Mouse (Mus musculus) ZHBTc4 (cell line): ENCODE measurements around the gene Igf2r.
"Not testable (repeated sequence)": the region's sequence is repeated elsewhere in the genome, so short reads cannot be mapped to it uniquely, and the experiment has no call there.

Experiments
- DNase-seq: peaks from one replicate; pipeline ENCODE4 v3.0.0-alpha.2; 2011; ENCODE audit warnings: low read depth, low spot score

The Igf2r gene

GRCm38 (mm10) chr17:12718251-12718650 is 51.2 kb downstream of the Igf2r start:
- no peak for DNase-seq

- DNase-seq = no peak
Measured at GRCm38 (mm10) chr17:12717445-12717844, 52.0 kb downstream of the Igf2r start.

GRCm38 (mm10) chr17:12715032-12715431 is 54.4 kb downstream of the Igf2r start:
- DNase-seq = no peak

GRCm38 (mm10) chr17:12714080-12714561 is 55.3 kb downstream of the Igf2r start:
- DNase-seq = no peak

- no peak for DNase-seq
Measured at GRCm38 (mm10) chr17:12712993-12713392, 56.5 kb downstream of the Igf2r start.

- DNase-seq = no peak
Measured at GRCm38 (mm10) chr17:12712191-12712590, 57.3 kb downstream of the Igf2r start.

- no peak for DNase-seq
Measured at GRCm38 (mm10) chr17:12710976-12711375, 58.5 kb downstream of the Igf2r start.

GRCm38 (mm10) chr17:12710050-12710780 is 59.2 kb downstream of the Igf2r start:
- DNase-seq = no peak

- no peak for DNase-seq
Measured at GRCm38 (mm10) chr17:12708398-12708797, 61.1 kb downstream of the Igf2r start.

GRCm38 (mm10) chr17:12706590-12707049 is 62.8 kb downstream of the Igf2r start:
- DNase-seq = no peak

- no peak for DNase-seq
Measured at GRCm38 (mm10) chr17:12702901-12703300, 66.6 kb downstream of the Igf2r start.

GRCm38 (mm10) chr17:12700373-12700772 is 69.1 kb downstream of the Igf2r start:
- DNase-seq = no peak

GRCm38 (mm10) chr17:12691899-12692298 is 77.6 kb downstream of the Igf2r start:
- no peak for DNase-seq

GRCm38 (mm10) chr17:12689537-12689936 is 79.9 kb downstream of the Igf2r start:
- peak; percentile 21 for DNase-seq

GRCm38 (mm10) chr17:12688427-12689110 is 80.9 kb downstream of the Igf2r start:
- DNase-seq = no peak

- no peak for DNase-seq
Measured at GRCm38 (mm10) chr17:12684928-12685624, 84.4 kb downstream of the Igf2r start.

GRCm38 (mm10) chr17:12684412-12684811 is 85.1 kb downstream of the Igf2r start:
- no peak for DNase-seq

GRCm38 (mm10) chr17:12683582-12683981 is 85.9 kb downstream of the Igf2r start:
- no peak for DNase-seq

GRCm38 (mm10) chr17:12678261-12678660 is 91.2 kb downstream of the Igf2r start:
- no peak for DNase-seq

GRCm38 (mm10) chr17:12677139-12677538 is 92.3 kb downstream of the Igf2r start:
- DNase-seq = no peak

- DNase-seq = no peak
Measured at GRCm38 (mm10) chr17:12675646-12676045, 93.8 kb downstream of the Igf2r start, which contains the start of gene Slc22a1. Gene Slc22a1 (minus strand): TSS chr17:12675829.

GRCm38 (mm10) chr17:12674980-12675379 is 94.5 kb downstream of the Igf2r start:
- DNase-seq = not testable (repeated sequence)
